Mouse (Mus musculus): ENCODE data around the gene Pik3cg.

The Pik3cg gene

DNA sequence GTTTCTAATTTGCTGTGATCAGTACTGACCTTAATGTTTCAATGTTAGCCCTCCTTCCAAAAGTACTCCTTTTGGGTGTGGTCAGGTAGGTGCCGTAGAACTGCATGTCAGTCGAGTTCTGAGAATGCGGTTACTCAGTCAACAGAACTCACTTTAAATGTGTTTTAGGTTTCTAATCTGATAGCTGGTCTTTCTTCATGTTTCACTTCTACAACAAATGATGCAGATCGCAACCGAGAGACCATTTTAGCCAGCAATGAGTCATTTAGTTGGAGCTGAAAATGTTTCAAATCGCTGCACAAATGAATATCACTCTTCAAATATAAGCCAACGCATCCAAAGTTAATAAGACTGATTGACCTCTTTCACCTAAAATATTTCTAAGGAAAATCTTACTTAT lies 6.5 kb downstream of the Pik3cg start:
- DNase-seq (ENCODE audit: low spot score in 2 of 2), result no peak

DNA sequence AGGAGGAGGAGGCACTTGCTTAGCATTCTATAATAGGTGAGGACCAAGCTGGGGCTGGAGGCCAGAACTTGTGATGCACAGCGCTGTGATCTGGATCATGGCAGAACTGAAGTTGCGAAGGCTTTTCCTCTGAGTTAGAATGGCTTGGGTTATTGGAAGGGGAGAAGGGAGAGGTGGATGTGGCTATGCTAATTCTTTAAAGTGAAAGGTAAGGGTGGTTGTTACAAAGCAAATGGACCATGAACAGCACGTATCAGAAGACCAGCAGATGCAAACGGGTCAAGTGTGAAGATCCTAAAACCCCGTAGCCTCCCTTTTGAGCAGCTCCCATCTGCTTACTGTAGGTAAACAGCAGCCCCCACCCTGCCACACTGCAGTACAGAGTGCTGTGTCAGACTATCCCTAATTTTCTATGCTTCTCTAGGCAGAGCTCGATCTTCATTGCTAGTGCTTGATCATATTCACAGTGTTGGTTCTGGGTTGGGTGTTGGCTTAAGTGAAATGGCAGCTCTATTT lies 7.3 kb downstream of the Pik3cg start:
- no peak for DNase-seq (ENCODE audit: low spot score in 2 of 2)

DNA sequence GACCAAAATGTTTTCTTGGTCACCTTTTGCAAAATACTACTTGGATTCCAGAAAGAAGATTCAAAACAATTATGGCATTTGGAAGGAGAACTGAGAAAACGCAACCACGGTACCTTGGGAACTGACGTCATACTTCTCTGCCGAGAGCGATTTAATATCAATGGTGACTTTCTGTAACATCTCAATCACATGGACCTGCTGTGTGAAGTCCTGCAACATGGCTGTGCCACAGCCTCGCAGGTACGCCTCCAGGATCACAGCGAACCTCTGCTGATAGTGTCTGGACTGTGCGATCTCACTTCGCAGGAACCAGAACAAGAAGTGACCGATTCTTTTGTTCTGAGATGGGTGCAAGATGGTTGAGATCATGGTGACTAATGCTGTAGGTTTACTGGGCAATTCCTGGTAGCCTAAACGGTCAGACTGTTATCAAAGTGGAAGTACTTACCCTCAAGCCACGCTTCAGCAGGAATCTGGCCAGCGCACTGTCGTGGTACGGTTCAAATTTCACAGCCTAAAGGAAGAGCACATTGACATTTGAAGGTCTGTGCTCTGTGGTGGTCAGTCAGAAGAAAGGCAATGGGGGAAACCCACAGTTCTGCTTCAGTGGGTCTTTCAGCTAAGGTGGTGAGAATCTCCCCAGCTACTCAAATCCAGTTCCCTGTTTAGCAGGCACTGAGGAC lies 7.9 kb downstream of the Pik3cg start:
- DNase-seq (ENCODE audit: low spot score in 2 of 2), result no peak

DNA sequence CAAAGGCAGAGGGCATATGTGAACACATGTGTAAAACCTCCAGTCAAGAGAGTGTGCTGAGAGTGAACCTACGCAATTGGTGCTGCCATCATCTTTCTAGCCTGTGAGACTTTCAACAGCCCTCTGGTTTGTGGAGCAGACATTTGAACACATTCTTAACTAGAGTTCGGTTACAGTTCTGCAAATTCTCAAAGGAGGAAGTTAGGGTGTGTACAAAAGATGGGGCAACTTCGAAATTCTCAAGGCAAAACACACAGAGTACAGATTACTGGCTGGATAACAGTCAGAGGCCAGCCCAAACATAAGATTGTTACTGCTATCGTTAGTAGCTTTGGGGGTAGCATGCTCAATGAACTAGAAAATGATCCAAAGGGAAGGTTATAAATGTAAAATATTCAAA lies 9.0 kb downstream of the Pik3cg start:
- no peak for DNase-seq (ENCODE audit: low spot score in 2 of 2)

DNA sequence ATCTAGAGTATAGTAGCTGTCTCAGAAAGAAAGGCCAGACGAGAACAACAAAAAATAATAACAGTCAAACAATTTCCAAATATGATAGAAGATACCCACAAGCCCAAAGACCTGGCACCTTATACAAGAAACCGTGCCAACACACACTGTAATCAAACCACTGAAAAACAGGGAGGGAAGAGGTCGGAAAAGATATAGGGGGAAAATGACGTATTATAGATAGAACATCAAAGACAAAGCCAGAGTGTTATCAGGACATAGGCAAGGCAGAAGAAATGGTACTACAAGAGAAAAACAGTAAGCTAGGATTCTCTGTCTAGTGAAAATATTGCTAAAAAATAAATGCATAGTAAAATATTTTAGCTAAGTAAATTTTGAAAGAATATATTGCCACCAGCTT lies 10.4 kb downstream of the Pik3cg start:
- DNase-seq (ENCODE audit: low spot score in 2 of 2), result no peak

DNA sequence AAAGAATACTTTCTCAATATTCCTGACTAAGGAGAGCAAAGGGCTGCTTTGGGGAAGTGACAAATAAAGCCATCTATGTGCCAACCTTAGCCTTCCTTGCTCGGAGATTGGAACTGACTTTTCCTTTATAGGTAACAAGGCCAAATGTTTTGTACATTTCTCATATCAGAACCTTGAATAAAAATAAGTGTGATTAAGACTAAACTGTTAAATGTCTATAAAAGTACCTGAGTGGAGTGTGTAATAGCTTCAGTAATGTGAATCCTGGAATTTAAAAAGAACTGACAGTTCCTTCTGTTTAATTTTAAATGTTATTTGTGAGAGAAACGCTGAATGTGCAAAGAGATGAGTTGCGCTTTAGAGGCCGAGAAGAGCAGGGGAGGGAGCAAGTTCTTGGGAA lies 13.5 kb downstream of the Pik3cg start:
- DNase-seq (ENCODE audit: low spot score in 2 of 2), result no peak

DNA sequence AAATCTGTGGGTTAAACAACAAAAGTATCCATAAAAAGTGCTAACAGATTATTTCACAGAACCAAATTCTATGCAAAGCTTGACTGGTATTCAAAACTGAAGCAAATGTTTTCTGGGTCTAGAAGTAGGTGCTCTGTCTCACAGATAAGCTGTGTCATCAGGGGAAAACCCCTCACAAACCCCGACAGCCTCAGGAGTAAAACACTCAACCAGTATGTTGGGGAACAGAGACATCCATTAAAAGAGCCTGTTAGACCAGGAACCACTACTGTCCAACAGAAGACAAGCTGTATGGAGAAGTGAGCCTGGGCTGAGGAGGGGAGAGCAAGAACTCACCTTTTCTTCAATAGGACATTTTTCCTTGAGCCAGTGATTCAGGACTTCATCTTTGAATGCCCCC lies 14.1 kb downstream of the Pik3cg start:
- no peak for DNase-seq (ENCODE audit: low spot score in 2 of 2)

DNA sequence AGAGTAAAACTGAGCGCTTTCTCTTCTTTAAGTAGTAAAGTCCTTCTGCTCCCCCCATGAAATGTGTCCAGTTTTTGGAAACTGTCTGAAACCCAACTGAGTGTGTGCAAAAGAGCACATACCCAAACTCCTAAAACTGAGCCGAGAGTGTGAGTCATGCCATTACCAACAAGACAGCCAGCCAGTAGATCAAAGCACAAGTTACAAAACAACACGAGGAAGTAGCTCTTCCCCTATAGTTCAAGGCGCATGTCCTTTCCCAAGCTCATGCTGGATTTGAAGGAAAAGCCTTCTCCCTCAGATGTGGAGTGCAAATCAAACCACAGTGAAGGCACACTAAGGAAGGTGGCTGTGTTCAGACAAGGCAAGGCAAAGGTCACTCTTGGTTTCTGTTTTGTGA lies 17.5 kb downstream of the Pik3cg start:
- no peak for DNase-seq (ENCODE audit: low spot score in 2 of 2)

DNA sequence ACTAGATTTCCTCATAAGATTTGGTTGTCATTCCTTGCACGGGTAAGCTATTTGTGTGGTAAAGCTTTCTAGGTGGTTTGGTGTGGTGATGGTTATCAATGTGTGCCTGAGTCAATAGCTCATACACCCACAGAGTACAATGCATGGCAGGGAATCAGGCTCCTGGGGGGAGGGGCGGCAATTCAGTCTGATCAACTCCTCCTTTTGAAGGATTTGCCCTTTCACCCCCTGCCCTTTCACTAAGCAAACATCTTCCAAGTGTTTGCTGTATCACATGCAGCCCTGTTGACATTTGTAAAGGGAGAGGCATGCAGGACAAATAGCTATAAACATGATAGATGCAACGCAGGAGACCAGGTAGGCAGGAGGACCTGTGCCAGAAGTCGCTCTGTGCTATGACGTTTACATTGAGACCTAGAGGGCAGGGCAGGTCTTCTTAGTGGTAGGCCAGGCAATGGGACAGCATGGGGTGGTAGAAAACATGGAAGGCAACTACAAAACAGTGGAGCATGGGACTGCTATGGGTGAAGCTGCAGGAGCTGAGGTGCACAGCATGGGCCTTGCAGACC lies 20.7 kb downstream of the Pik3cg start:
- no peak for DNase-seq (ENCODE audit: low spot score in 2 of 2)

DNA sequence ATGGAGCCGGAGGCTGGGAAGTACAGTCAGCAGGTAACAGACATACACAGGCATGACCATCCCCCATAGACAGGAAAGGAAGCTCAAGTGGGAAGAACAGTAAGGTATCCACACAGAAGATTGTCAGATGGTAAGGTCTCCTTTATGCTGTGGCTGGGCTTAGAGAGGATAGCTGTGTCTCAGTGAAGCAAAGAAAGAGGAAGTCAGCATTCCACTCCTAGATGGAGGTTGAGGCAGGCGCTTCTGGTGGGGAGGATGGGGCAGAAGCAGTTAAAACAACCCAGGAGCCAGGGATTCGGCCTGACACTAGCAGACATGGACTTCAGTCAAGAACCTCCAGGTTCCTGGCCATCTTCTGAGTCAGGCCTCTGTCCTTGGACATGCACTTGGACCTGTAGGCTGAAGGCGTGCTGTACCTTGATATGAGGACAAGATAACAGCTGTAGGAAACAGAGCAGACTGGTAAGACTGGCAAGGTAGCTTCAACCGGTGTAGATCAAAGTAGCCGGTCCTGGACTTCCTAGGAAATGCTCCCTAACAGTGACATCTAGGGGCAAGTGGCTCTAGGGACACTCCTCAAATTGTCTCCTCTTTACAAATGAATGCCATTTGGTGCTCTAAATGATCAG lies 21.7 kb downstream of the Pik3cg start:
- no peak for DNase-seq (ENCODE audit: low spot score in 2 of 2)

DNA sequence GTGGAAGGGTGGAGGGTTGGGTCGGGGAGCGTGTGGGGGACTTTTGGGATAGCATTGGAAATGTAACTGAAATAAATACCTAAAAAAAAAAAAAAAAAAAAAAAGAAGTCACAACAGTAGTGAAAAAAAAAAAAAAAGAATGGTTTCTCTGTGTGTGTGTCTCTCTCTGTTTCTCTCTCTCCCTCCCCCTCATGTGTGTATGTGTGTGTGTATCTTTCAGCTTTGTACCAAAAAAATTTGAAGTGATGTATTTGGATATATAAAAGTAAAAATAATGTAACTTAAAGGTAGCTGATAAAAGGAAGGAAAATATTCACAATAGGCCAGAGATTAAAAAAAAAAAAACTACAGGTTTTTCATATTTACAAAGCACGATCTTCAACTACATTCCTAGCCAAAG lies 23.6 kb downstream of the Pik3cg start:
- no peak for DNase-seq (ENCODE audit: low spot score in 2 of 2)

DNA sequence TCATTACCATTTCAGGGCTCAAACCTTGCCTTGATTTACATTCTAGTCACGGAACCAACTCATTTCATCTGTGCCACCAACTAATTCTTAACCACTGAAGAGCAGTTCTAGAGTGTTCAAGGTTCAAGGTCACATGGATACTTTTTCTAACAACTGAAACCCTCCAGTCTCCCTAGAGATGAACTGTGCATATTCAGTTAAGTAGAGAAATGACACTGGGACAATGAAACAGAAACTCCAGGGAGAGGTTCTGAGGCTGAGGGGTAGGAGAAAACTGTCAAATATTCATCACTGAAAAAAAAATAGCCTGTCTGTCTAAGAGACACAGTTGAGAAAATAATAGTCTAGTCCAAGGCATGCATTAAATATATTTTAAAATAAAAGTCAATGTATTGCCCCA lies 24.9 kb downstream of the Pik3cg start:
- no peak for DNase-seq (ENCODE audit: low spot score in 2 of 2)

DNA sequence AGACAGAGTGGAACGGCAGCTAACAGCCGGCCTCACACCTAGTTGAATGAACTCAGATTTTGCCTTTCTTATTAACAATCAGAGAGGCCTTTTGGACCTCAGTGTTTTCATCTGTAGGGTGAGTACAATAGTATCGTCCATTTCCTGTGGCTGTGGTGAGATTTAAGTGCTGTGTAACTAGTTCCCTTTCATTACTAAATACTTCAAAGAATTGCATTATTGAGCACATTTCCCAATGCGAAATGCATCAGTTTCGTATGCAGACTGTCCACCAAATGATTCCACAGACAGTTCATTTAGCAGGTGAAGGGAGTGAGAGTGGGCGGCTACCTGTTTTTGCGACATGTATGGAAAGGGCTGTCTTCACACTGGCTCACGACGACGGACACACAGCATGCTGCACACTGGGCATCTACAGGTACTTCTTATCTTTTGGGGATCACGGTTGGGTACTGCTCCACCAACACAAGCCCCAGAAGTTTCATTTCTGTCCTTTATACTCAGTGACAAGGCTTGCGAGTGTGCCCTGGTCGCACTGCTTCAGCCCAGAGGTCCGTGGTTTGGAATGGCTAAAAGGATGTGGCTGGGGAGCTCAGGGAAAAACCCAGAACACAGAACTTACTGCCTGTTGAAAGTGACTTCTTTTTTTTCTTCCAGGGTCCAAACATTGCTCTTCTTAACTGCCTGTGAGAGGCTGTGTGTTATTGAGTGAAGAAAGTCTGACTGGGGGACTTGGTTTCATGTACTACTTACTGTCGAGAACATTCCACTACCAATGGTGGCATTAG lies 25.6 kb downstream of the Pik3cg start:
- DNase-seq (ENCODE audit: low spot score in 2 of 2), result no peak

DNA sequence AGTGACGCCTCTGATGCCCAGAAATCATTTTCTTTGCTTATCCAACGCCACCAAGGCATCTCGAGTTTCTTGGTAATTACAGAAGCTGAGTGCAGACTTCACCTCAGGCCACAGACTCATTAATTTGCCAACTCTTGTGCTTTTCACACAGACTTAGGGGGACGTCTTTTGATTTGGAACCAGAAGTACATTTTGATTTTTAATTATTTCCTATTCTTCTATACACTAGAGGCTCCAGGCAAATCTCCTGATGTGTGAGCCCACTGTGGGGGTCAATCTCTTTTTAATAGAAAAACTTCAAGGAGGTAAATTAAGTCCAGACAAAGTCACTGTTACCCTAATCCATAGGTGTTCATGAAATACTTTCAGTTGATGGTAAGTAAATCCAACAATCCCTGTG lies 26.6 kb downstream of the Pik3cg start:
- DNase-seq (ENCODE audit: low spot score in 2 of 2), result no peak

DNA sequence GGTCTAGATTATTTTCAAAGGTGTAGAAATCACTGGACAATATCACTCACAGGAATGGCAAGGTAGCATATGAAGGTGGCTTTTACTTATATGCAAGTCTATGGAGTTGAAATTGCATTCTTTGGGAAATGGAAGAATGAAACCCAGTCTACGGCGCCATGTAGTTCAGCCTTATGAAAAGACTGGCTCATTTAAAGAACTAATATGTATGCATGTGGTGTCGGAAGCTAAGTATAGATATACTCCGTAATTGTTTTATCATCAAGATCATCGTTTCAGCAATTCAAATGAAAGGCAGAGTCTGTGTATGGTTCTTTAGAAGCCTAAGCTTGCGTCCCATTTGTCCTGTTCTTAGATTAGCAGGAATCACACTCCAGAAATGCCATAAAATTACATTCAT lies 34.0 kb downstream of the Pik3cg start:
- DNase-seq (ENCODE audit: low spot score in 2 of 2), result no peak

DNA sequence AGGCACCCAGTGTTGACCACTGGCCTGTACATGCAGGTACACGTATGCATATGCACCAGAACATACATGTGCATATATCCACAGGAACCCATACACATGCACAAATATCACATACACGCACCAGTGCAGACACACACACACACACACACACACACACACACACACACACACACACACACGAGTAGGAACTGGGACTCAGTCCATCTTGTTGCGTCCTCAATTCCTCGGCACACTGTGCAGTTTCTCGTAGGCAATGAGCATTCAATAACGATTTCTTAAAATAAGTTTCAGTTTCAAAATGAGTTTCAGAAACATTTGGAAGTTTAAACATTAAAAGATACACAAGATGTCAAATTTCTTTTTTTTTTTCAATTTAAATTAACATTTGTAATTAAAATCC lies 35.6 kb downstream of the Pik3cg start:
- no peak for DNase-seq (ENCODE audit: low spot score in 2 of 2)

DNA sequence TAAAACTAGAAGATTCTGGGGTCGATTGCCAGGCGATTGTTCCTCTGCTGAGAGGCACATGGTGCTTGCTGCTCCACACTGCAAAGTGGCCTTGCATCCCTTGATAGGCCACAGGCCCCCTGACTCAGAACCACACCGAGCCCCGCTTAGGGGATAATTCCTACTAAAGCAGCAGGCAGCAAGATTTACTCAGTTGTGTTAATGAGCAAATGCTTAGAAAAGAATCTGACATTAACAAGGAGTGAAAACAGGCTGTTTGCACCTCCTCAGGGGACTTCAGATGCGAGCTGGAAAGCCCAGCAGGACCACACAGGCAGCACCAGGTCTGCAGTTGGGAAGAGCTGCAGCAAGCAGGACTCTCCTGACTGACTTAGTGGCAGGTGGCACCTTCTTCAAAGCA lies 39.3 kb downstream of the Pik3cg start:
- DNase-seq (ENCODE audit: low spot score in 2 of 2), result no peak

DNA sequence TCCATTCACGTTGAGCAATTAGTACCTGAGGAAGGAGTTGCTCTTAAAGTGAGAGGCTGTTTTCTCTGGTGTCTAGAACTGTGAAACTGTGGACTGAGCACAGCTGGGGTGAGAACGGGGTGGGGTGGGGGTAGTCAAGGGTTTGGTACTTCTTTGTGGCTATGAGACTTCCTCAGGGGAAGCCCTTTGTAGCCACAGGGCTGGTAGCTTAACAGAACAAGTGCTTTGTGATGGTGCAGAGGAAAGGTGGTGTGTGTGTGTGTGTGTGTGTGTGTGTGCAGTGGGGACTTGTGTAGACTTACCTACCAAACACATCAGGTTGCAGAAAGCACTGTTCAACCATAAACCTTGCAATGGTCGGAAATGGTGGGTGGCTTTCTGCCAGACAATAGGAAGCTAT lies 39.7 kb downstream of the Pik3cg start:
- no peak for DNase-seq (ENCODE audit: low spot score in 2 of 2)

DNA sequence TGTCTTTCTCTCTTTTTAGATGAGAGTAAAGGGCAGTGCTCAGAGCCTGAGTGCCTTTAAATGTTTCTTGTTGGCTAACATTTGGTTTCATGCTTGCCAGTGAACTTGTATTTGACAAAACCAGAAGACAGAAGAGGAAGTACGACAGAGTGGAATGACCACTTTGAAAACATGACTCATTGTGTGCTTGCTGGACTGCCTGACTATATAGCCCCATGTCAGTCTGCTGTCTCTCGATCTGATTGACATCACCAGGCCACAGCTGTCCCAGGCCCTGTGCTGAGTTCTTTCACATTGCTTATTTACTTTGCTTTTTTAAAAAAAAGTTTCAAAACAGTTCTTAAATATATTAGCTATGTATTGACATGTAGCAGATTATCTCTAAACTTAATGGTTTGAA lies 44.8 kb downstream of the Pik3cg start:
- no peak for DNase-seq (ENCODE audit: low spot score in 2 of 2)

DNA sequence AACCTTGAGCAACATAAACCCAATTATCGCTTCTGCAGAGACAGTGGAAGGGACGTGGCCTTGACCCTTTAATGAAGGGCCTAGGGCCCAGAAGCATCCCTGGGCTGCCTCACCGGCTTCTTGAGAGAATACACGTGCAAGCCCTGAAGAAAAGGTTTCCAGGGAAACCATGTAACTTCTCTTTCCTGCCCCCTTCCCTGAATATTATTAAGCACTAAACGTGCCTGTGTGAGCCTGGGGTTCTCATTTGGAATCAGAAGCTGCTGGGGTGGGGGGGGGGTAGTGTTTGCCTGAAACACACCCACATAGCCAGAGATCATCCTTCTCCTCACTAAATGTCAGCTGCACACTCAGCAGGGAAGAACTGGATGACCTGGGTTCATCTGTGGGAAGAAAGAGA lies 49.7 kb downstream of the Pik3cg start:
- DNase-seq (ENCODE audit: low spot score in 2 of 2), result no peak

DNA sequence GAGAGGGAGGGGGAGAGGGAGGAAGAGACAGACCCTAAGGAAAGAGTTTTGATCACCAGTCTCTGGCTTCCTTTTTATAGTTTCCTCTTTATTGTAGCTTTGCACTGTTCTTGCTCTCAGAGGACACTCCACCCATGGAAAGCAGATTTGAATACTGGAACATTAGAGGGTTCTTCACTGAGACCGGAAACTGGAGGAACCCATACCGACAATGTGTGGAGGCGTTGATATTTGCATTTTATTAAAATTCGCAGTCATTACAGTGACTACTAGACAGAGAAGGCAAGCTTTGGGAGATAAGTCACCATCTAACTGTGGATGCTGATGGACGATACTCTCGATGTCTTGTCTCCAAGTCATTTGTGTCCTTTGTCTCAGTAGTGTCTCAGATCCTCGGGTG lies 61.9 kb downstream of the Pik3cg start:
- no peak for DNase-seq (ENCODE audit: low spot score in 2 of 2)

DNA sequence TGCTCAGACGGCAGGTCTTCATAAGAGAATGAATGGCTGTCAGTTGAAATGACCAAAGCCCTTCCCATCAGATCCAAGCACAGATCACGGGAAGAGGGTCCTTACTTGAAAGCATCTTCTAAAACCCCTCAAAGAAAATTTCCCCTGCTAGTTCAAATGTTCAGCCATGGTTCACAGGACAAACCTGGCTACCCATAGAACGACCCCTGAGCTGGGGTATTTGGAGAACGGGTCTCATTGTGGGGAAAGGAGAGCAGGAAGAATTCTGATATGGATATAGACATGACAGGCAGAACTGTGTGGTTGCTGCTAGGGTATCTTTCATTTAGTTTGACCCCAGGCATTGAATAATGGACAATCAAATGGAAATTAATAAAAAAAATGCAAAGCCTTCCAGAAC lies 62.8 kb downstream of the Pik3cg start:
- no peak for DNase-seq (ENCODE audit: low spot score in 2 of 2)

DNA sequence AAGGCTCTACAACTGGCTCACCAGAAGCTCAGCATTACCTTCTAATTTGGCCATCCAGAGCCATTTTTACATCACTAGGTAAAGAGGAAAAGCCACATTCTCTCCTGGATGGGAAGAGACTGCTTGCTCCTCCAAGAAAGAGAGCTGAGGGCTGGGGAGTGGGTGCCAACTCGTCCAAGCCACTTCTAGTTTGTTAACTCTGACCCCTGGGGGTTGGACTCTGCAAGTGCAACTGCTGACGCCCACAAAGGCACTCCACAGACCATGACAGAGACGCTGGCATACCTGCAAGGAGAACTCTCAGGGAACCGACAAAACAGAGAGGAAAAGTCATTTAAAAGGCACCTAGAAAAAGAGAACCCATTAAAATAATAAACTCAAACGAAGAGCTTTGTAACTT lies 63.9 kb downstream of the Pik3cg start:
- peak; percentile 70 to 80 for DNase-seq (ENCODE audit: low spot score in 2 of 2)
